Mouse (Mus musculus) heart, adult 2 months (tissue): Measurements from ENCODE around the gene Dlat. TPM values are rescaled to one million over a fixed set of nuclear protein-coding genes. Genes with fewer than 3 reads are reported as not detected.
A peak's percentile ranks its signal among the peaks of the same experiment; 100 is the strongest.

Source experiments
- DNase-seq, 2 experiments: peaks; one replicate each; pipeline ENCODE4 v3.0.0; 2021
- H3K27ac ChIP-seq: fragments of 200-600 bp; 2 replicates; pipeline ENCODE4 v1.8.1; 2022
- H3K27me3 ChIP-seq: fragments of 200-500 bp; 2 replicates; pipeline ENCODE4 v1.6.1; 2012; ENCODE audit warnings: mild to moderate bottlenecking, low read length, inconsistent platforms, mixed read lengths; ENCODE audit not compliant: control insufficient read depth, insufficient read depth
- H3K36me3 ChIP-seq: fragments of 200-500 bp; 2 replicates; pipeline ENCODE4 v1.6.1; 2012; ENCODE audit warnings: low read length, inconsistent platforms; ENCODE audit not compliant: control insufficient read depth, insufficient read depth
- H3K4me1 ChIP-seq: fragments of 200-500 bp; 2 replicates; pipeline ENCODE4 v1.6.1; 2011; ENCODE audit warnings: low read length; ENCODE audit not compliant: control insufficient read depth, insufficient read depth
- H3K4me3 ChIP-seq: fragments of 200-600 bp; 2 replicates; pipeline ENCODE4 v1.8.1; 2022
- H3K79me2 ChIP-seq: fragments of 200-500 bp; replicated peaks from 2 replicates; pipeline ENCODE4 v1.6.1; 2012; ENCODE audit warnings: mild to moderate bottlenecking, inconsistent platforms, low read length, moderate library complexity, mixed read lengths; ENCODE audit not compliant: control insufficient read depth, insufficient read depth
- H3K9ac ChIP-seq: fragments of 200-500 bp; 2 replicates; pipeline ENCODE4 v1.6.1; 2012; ENCODE audit warnings: low read depth, mild to moderate bottlenecking, control low read depth, inconsistent platforms, low read length, mixed read lengths
- CTCF ChIP-seq: fragments of 200-600 bp; IDR thresholded peaks from 2 replicates; pipeline ENCODE4 v1.8.1; 2022; ENCODE audit warnings: antibody characterized with exemption, mild to moderate bottlenecking, moderate library complexity
- EP300 ChIP-seq: fragments of 200-500 bp; IDR thresholded peaks from 2 replicates; pipeline ENCODE4 v1.6.1; 2011; ENCODE audit warnings: low read depth, low read length, control low read depth; ENCODE audit not compliant: insufficient read depth
- POLR2A ChIP-seq: fragments of 200-500 bp; IDR thresholded peaks from 2 replicates; pipeline ENCODE4 v1.6.1; 2011; ENCODE audit warnings: mild to moderate bottlenecking, low read depth, low read length, control low read depth; ENCODE audit not compliant: insufficient read depth
- WGBS: fragments of 180-500 bp; shearing (Covaris S2); methylation state at CpG from one replicate; pipeline ENCODE4 v1.1.7; 2018; 5-methylcytosine and 5-hydroxymethylcytosine counted together
- intact Hi-C: fragments of 180-260 bp; cut with DNase I; formaldehyde crosslinking; loops from one replicate; pipeline ENCODE4 v1.15.1; 2025
- polyA plus RNA-seq: library from polyadenylated mRNA; depleted of rRNA; stranded (reverse); fragments of >200 nt; gene quantifications from 2 replicates; pipeline ENCODE4 v1.2.3, GENCODE M21; 2012
- total RNA-seq, 2 experiments: library from RNA; stranded (reverse); gene quantifications; 2 replicates each; pipeline ENCODE4 v1.2.3; 2021

Gene Dlat
- total and polyA plus RNA-seq, 3 experiments, result 175 to 415 (median 364) TPM

GRCm38 (mm10) chr9:50603998-50604324 is 55.6 kb downstream of the Dlat start:
- intact Hi-C loops, result loop anchor here (1.0 to 5.0 kb wide), 3 partner anchors 10 to 163 kb away; partner anchors contain the start of genes Dlat and Fdxacb1
- under 1% methylated on average over 24 of the region's 24 CpGs for WGBS

DNA sequence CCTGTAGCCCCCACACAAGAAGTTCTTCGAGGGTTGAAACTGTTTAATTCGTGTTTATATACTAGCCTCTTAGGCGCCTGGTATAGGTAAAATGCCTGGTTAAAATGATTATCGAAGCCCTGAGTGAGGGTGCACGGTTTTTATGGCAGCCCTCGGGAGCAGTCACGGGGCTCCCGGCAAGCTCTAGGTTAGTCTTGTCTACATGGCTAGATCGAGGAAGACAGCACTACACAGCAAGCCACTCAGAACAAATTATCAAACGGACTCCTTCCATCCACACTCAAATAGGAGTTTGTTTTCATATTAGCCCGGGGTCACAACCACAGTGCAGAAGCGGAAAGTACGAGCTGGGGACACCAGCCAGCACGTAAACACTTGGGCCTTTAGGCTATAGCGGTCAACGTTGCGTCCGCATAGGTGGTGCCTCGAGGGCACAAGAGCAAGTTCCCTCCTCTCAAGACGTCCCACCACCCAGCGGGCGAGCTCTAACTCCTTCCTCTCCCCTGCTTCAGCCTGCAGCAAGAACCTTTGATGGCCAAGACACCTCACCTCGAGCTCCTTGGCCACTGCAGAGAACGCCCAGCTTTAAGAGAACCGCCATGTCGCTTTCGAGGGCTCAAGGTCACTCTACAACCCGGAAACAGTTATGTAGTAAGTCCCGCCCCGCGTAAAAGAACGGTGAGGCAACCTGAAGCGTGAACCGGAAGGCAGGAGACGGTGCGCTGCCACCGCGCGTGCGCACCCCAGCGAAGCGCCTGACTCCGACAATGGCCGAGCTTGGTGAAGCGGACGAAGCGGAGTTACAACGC is 56.2 kb downstream of the Dlat start, which contains the start of the genes Sdhd and Timm8b:
TSS of gene Sdhd (minus strand) at position 624 of the 809 bp plus-strand sequence.
TSS of gene Timm8b (plus strand) at position 722 of the 809 bp plus-strand sequence.
- Histone ChIP-seq H3K9ac (peak within 1 kb of the TSS; percentile 85), H3K4me3 (peak within 1 kb of the TSS; percentile 92), H3K79me2 (peaks cover 2% of the 10 kb centered on the region; the same call in 1 of the 2 replicates), H3K36me3 (peaks cover 8% of the 10 kb centered on the region), H3K27me3 (no peaks in the 10 kb centered on the region), H3K4me1 (peaks cover 10% of the 10 kb centered on the region), H3K27ac (peak within 1 kb of the TSS; percentile 93)
- intact Hi-C loops, result loop anchor here (5.0 kb wide), 1 partner anchor 164 kb away; the partner anchor contains the start of gene Fdxacb1
- DNase-seq, result peak; percentile 92 to 95
- WGBS, result 1% methylated on average over 48 of the region's 48 CpGs
- TF ChIP-seq CTCF, result no peak
- peak; percentile 77 for TF ChIP-seq EP300
- TF ChIP-seq POLR2A, result peak; percentile 95

More at GRCm38 (mm10) chr9:50603998-50604324, 55.6 kb downstream of the Dlat start:
- Histone ChIP-seq H3K79me2 (peaks cover 2% of the 10 kb centered on the region; the same call in 1 of the 2 replicates), H3K27me3 (no peaks in the 10 kb centered on the region), H3K9ac (peak overlapping the region; percentile 85), H3K4me1 (peaks cover 10% of the 10 kb centered on the region), H3K4me3 (peak overlapping the region; percentile 92), H3K27ac (peak overlapping the region; percentile 93), H3K36me3 (peaks cover 9% of the 10 kb centered on the region)
- TF ChIP-seq CTCF, result peak; percentile 45
- TF ChIP-seq POLR2A, result no peak; the same call in 1 of the 2 replicates
- TF ChIP-seq EP300, result no peak
- DNase-seq, result no peak

- Histone ChIP-seq H3K4me1 (peaks cover 10% of the 10 kb centered on the region), H3K27ac (peak overlapping the region; percentile 93), H3K79me2 (peaks cover 2% of the 10 kb centered on the region; the same call in 1 of the 2 replicates)
Measured at GRCm38 (mm10) chr9:50602055-50602845, 57.3 kb downstream of the Dlat start.

GRCm38 (mm10) chr9:50601536-50601935 is 58.0 kb downstream of the Dlat start:
- peak overlapping the region; percentile 93 for H3K27ac ChIP-seq
- intact Hi-C loops, result loop anchor here (5.0 kb wide), 1 partner anchor 166 kb away; the partner anchor contains the start of gene Fdxacb1
- peaks cover 8% of the 10 kb centered on the region for H3K36me3 ChIP-seq
- peak overlapping the region; percentile 92 for H3K4me3 ChIP-seq
- H3K27me3 ChIP-seq, result no peaks in the 10 kb centered on the region
- DNase-seq, result no peak
- no peak overlapping the region for H3K9ac ChIP-seq
- H3K4me1 ChIP-seq, result peaks cover 10% of the 10 kb centered on the region
- peaks cover 2% of the 10 kb centered on the region; the same call in 1 of the 2 replicates for H3K79me2 ChIP-seq
- TF ChIP-seq CTCF, result no peak
- 52% methylated on average over 6 of the region's 6 CpGs for WGBS

More at GRCm38 (mm10) chr9:50602055-50602845, 57.3 kb downstream of the Dlat start:
- no peaks in the 10 kb centered on the region for H3K27me3 ChIP-seq
- H3K4me3 ChIP-seq, result peak overlapping the region; percentile 92
- 0 out of 2 replicates have a peak overlapping the region, but pooled peaks have one; percentile 15 for H3K9ac ChIP-seq
- TF ChIP-seq EP300, result no peak
- no peak for TF ChIP-seq CTCF
- no peak for TF ChIP-seq POLR2A
- DNase-seq, result no peak
- peaks cover 8% of the 10 kb centered on the region for H3K36me3 ChIP-seq
- 59% methylated on average over 7 of the region's 7 CpGs for WGBS
- intact Hi-C loops, result loop anchor here (5.0 kb wide), 1 partner anchor 165 kb away; the partner anchor contains the start of gene Fdxacb1

DNA sequence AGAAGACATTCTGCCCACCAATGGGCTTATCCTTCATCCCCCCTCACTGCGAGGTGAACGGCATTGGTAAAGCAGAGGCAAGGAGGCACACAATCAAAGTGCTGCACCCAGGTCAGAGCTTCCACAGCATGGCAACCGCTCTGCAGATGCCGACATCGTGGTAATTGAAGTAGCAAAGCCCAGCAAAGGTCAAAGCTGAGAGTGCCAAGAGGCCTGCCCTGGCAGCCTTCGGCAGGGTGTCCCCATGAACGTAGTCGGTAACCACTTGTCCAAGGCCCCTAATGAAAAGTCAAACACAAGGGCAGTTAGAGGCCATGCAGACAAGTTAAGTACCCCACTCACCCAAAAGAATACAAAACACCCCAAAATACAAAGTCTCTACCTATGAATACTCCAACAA is 62.6 kb downstream of the Dlat start:
- Histone ChIP-seq H3K4me3 (no peak overlapping the region), H3K27me3 (no peaks in the 10 kb centered on the region), H3K36me3 (peaks cover 6% of the 10 kb centered on the region), H3K9ac (no peak overlapping the region), H3K79me2 (no peaks in the 10 kb centered on the region), H3K4me1 (peaks cover under 1% of the 10 kb centered on the region; the same call in 1 of the 2 replicates), H3K27ac (no peak overlapping the region)
- TF ChIP-seq POLR2A (no peak), EP300 (no peak), CTCF (no peak)
- WGBS, result 69% methylated on average over 8 of the region's 8 CpGs
- intact Hi-C loops, result loop anchor here (10.0 kb wide), 1 partner anchor 152 kb away; no protein-coding TSS in a partner anchor
- DNase-seq, result peak in 1 of 2 experiments; percentile 26
